Mouse (Mus musculus): ENCODE data around the gene Sdhb.

Sdhb gene

DNA sequence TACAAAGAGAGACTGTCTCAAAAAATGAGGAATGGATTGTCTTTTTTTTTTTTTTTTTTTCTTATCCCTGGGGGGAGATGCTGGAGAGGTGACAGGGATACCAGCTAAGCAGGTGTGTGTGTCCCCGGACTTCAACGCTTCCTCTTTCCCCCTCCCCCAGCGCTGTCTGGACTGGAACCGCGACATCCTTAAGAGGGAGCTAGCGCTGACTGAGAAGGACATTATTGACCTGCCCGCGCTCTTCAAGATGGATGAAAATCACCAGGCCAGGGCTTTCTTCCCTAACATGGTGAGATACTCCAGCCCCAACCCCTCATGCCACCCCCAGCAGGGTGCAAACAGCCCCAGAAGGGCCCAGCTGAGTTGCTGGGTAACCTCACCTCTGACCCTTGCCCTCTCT lies 12.0 kb upstream of the Sdhb start:
- DNase-seq, result peak; percentile 59 to 66

DNA sequence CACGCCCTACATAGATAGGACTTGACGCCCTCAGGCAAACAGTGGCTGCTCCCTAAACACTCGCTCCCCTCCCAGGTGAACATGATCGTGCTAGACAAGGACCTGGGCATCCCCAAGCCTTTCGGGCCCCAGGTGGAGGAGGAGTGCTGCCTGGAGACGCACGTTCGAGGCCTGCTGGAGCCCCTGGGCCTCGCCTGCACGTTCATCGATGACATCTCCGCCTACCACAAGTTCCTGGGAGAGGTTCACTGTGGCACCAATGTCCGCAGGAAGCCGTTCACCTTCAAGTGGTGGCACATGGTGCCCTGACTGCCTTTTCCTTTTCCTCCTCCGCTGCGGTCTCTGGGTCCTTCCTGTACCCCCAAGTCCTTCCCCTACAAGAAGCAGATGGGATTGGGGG lies 11.4 kb upstream of the Sdhb start:
- peak; percentile 45 to 53 for DNase-seq

DNA sequence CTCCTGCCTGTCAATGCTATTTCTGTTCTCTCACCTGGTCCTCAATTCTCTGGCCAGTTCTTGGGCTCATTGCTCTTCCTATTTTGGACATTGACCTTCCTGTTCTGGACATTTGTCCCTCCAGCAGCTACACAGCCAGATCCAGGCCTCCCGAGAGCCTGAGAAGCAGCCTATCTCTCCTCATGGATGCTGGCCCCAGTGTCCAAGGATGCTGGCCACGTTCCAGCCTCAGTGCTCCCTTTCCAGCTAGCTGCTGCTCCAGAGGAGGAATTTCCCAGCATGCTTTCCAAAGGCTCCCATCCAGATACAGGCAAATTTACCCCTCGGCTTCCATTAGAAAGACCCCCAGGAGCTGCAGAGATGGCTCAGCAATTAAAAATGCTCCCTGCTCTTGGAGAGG lies 10.4 kb upstream of the Sdhb start:
- DNase-seq, result no peak

DNA sequence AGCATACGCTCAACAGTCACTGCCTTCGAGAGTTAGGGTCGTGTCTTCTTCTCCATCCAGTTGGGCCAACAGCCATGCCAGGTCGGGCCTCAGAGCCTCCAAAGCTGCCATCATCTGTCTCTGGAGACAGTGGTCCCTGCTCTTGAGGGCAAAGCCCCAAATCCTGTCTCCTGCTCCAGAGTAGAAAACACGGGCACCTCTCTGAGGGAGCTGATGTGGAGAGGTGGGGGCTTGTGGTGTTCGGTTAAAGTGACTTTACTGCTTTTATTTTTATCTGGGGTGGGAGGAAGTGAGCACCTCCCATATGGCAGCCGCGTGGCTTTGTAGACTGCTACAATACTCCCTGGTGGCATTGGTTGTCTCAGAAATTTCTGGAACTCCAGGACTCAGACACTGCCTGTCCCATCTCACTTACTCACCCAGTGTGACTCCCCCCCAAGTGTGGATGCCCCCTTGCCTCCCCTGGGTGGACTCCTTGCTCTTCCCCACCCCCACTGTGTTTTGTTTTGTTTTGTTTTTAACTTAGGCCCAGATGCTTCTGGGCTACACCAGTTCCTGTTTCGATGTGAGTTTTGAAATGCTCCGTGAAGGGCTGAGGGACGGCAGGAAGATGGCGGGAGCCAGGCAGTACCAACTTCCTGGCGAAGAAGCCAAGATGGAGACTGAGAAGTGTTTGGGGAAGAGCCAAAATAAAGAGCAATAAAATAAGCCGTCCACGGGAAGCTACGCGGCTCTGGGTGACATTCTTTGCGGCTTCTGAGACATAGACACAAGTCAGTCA lies 9.0 kb upstream of the Sdhb start:
- peak; percentile 60 to 63 for DNase-seq

DNA sequence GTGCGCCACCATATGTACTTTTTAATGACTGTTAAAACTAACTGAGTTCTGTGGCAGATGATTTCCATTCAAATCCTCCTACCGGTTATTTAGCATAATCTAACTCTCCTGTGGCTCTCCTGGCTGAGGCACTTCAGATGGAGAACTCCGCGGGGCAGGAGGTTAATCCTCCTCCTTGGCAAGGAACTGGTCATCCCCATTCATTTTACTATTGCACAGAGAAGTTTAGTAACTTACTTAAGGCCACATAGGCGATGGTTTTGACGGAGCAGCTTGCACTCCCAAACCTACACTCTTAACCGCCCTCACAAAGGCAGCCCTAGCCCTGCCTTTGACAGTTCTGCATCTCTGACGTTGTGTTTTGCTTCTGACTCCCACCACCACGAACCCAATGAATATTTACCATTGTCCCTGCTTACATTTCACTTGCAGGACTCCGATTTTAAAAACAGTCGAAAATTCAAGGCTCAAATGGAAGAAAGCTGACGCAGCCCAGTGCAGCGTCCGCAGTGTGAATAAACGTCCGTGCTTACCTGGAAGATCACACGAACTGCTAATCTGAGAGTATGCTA lies 3.8 kb upstream of the Sdhb start:
- no peak for DNase-seq

DNA sequence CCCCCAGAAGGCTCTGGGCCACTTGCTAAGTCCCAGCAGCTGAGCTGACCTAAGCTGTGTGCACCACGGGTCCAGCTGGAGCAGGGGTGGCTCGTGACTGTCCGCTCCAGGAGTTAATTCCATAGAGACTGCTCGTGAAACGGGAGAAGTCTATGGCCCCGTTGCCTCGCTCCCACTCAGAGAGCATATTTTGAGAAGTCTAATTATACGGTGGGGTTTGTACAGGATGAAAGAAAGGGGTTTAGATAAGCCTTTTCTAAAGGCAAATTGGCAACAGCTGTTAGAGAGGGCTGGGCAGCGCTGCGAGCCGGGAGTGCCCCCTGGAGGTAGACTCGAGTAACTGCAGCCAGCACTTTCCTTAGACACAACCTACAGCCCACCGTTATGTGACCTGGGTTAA lies 3.3 kb upstream of the Sdhb start:
- DNase-seq, result peak; percentile 83 to 84

DNA sequence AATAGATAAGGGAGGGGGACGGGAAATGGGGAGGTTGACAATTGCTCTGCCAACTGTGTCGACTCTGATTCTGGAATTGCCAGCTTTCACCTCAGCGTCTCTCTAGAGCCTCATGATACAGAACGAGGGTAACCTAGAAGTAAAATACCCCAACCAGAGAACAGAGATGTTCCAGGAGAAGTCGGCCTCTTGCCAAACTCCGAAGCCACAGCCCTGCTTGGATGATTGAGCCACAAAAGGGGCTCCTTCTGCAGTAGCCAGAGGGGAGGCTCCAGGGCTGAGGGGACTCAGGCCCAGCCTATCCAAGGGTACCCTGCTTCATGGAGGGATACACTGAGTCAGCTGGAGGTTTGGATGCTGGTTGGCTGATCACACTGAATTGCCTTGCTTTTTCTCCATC lies 2.7 kb upstream of the Sdhb start:
- no peak for DNase-seq

DNA sequence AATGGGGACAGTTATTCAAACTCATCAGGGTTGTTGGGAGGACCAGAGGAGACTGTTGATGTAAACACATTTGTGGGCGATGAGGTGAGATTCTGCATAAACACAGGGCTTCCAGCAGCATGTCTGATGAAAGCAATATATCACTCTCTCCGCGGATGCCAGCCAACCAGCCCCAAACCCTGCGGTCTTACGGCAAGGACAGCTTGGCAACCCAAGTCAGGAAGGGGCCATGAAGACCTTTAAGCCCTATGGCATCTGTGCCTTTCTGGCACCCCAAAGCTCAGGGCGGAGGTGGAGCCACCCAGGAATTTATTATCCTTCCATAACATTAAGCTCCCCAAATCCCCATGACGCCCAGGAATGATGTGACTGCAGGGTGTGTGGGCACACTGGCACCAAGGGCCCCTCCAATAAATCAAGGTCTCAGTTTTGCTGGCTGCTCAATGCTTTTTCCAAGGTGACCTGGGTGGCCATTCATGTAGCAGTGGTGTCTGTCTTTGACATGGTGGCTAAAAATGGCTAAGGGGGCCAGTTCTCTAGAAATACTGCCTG lies 1.8 kb upstream of the Sdhb start:
- no peak for DNase-seq

DNA sequence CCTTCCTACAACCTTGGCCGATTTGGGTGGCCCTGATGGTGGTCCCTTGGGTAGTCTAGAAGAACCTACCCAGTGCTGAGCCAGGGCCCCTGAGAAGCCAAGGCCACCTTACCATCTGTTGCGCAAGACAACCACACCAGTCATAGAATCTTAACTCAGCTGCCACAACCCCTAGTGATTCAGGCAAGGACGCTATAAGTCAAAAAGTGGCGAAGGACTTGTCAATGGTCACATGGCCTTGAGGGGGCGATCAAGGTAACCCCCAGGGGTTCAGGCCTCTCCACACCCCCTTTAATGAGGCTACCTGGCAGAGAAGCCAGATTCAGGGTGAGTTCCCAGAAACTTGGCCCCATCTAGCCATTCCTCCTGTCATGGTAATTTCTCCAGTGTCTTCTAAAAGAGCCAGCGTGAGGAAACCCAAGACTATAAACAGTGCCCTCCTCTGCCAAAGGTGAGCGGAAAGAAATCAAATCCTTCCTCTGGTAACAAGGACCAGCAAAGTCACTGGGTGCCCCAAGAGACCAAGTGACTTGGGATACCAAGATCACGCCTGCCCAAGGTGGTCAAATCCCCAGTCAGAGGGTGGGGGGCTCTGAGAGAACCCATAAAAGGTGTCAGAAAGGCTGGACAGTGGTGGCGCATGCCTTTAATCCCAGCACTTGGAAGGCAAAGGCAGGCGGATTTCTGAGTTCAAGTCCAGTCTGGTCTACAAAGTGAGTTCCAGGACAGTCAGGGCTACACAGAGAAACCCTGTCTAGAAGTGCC lies 1.1 kb upstream of the Sdhb start:
- DNase-seq, result no peak

DNA sequence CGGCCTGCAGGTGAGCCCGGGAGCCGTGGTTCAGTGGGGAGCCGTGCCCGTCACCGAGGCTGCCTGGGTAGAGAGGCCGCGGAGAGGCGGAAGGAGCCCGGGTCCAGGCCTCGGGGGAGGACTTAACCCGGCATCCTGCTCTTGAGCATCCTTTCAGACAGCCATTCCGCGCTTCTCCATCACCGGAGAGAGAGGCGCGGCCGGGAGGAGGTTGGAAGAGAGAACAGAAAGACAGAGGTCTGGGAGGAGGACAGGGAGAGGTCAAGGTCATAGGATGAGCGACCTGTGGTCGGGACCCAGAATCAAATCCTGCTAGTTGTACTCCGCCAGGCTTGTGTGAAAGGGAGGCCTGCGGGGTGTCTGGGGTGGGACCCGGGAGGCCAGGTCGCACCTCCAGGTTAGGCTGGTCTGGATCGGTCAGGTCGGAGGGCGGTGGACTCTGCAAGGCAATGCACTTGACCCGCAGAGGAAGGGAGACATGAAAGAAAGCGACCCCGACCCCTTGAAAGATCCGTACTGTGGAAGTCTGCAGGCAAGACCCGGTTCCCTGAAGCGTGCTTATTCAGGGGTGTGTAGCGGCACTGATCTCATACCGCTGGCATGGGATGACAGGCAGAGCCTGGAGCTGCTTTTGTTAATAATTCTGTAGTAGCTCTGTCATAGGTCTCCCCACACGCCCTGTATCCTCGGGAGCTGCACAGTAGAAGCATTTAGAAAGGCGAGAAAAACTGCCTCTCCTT lies 634 bp downstream of the Sdhb start:
- no peak for DNase-seq

DNA sequence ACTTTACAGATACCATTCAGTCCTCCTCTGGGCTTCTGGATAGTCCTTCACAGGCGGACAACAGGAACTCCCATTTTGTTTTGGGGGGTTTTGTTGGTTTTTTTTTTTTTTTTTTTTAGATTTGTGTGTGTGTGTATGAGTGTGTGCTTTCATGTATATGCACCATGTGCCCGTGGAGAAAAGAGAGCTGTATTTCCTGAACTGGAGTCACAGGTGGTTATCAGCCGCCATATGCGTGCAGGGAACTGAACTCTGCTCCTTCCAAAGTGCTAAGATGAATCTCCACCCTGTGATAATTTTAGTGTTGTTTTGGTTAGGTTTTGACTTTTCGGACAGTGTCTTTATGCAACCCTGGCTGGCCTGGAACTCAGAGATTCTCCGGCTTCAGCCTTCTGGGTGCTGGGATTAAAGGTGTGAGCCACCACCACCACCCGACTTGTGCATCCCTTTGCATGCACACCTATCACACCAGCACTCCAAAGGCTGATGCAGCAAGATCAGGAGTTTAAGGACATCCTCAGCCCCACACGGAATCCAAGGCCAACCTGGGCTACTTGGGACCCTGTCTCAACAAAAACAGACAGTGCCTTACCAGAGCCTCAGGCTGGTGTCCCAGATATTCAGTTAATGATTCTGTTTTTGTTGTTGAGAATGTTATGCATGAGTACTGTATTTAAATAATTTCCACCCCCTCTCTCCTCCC lies 1.4 kb downstream of the Sdhb start:
- no peak for DNase-seq

DNA sequence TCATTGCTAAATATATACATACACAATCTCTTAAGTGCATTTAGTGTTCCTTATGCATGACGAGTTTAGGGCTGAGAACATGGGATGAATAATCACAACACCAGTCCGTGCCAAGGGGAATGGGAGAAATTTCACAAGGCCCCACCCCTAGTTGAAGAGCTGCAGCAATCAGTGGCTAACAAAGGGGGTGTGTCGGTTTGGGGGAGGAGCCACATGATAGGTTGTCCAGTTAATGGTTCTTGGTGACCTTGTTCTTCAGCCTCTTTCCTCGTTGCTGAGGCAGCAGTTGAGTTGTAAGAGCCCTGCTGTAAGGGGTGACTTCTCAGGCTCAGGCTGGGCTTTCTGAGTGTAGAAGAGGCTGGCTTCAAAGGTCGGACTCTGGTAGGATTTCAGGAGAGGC lies 1.9 kb downstream of the Sdhb start:
- DNase-seq, result no peak

DNA sequence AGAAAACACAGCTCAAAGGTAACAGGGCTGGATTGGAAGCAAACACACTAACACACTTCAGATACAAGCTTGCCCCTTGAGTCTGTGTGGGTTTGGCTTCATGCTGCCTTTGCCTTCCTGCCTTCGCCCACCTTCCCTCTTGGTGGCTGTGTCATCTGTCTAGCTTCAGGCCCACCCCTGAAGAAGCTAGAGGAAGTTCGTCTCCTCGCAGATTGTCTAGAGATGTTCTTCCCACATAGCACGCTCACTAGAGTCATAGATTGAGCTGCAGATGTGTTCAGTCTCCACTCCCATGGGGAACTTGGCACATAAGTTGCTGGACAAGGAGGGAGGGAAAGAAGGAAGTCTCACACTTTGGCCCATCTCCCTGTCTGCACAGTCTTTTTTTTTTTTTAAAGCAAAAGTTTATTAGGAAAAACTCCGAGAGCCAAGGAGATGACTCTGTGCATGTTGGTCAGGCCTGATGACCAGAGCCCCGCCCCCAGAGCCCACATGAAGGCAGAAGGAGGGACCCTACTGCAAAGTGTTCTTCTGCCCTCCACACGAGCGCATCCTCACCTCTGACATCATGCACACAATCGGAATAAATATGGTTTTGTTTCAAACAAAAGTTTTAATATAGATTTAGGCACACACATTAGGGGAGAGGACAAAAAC lies 3.1 kb downstream of the Sdhb start:
- DNase-seq, result no peak

DNA sequence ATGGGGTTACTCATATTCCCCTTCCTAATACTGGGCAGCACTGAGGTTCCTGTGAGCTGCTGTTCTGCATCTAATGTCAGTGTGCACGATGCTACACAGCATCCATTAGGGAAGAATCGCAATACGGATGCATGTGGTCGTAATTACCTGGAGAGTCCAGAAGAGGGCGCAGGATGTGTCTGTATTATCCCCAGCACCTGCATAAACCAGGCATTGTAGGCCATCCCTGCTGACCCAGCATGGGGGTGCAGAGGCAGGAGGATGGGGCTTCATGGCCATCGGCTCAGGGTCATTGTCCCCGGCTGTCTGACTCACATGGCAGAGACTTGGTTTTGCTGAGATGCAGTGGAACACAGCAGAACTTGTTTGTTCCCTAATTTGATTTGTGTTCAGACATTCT lies 3.6 kb downstream of the Sdhb start:
- peak; percentile 63 to 65 for DNase-seq

DNA sequence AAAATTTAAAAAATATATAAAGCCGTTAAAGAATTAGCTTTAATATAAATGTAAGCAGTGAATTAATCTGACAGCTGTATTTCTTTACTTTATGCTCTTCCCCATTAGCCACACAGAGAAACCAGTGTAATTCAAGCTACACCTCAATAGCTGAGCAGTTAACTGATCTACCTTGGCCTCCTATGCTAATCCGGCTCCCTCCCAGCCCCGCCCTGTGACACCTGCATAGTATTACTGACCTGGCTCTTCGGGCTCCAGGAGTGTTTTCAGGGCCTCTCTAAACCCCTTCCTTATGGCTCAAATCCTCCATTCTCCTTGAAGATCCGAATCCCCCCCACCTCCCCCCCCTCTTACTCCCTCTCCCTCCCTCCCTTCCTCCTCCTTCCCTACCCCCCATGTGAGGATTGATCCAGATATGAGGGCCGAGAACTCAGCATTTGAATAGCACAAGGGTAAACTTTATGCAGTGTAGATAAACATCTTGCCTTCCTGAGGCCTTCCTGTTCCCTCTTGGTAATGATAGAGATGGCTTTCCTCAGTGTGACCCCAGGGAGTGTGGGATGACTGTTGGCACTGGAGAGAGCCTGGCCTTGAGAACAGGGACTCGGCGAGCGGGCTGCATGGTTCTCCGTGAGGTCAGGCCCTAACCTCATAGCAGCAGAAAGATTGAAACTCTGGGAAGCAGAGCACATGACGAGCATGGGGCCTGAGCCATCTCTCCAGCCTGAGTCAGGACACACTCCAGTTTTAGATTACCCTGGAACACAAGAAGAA lies 6.6 kb downstream of the Sdhb start:
- no peak for DNase-seq

DNA sequence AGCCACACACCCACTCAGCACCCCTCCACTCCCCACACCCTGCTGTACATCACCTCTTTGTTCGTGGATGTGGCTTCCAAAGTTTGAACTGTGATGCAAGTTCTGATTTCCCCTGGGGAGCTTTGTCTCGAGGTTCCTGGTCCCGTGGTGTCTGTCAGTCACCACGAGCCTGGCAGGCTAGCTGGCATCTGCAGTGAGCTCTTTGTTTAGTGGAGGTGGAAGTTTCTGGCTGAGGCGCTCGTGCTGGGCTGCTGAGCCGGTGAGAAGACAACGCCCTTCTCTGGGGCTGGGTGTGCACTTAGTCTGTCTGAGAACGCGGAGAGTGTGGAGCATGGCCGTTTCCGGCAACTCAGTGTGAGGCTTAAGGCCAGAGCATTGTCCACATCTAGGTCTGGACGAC lies 10.7 kb downstream of the Sdhb start:
- no peak for DNase-seq

DNA sequence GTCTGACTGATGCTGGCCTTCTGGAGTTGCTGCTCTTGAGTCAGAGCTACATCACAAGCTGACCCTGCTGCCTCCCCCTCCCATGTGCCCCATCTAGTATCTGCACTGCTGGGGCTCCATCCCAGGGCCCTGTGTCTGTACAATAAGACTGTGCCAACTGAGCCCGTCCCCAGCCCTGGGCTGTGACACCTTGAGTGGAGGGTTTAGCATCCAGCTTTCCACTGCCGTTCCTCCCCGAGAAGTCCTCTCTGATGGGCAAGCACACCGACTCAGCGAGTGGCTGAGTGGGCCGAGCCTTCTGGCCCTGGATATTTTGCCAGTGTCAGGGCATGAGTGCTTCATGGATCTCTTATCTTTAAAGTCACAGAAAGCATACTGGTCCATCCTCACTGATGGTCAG lies 13.4 kb downstream of the Sdhb start:
- no peak for DNase-seq

DNA sequence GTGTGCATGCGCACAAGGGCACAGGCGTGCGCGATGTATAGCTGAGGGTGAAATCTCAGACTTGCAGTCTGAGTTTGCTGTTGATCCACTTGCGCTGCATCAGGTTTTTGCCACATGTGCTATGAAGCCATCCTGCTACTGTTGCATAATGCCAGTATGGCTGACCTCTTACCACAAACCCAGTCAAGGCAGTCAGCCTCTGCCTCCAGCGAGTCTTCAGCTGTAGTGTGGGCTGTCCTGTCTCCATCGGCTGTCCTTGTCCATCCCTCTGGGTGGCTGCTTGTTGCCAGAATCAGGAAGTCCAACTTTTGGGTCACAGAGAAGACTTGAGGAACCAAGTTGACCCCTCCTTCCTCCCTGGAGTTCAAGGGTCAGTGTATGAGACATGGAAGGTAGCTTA lies 14.4 kb downstream of the Sdhb start:
- no peak for DNase-seq

DNA sequence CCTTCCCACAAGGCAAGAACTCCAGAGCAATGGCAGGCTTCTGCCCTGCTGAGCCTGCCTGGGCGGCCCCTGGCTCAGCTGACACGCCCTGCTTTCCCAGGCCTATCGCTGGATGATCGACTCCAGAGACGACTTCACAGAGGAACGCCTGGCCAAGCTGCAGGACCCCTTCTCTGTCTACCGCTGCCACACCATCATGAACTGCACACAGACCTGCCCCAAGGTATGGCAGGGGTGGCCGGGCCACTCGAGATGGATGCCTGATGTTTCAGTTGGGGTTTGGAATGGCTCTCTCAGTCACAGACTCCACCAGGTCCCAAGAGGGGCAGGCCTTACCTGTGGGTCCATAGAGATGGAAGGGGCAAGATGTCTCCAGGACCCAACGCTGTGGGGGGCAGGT lies 16.3 kb downstream of the Sdhb start:
- no peak for DNase-seq

DNA sequence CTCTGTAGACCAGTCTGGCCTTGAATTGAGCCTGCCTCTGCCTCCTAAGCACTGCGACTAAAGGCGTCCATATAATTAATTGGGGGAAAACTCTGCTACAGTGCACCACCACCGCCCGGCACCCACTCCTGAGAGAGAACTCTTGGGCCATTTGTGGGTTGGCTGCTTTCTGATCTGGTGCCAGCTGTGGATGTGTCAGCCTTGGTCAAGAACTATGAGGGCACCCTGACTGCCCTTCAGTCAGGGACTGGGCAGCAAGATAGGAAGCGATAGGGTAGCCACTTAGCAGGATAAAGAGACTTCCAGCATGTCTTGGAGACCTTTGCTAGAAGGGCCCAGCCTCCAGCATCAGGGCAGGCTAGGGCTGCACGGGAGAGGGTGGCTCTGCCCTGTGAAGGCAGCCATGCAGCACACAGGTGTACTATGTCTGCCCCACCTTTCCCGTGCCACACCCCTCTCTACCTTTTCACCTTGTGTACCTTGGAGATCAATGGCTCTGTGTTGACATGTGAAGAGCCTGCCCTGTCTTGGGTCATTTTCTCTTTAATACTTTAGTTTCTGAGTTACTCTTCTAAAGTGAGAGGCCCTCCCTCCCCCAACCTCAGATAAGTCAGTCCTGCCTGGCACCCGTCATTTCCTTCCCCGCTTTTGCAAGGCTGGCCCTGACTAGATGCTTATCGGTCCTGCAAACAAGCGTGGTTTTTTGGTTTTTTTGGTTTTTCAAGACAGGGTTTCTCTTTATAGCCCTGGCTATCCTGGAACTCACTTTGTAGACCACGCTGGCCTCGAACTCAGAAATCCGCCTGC lies 17.1 kb downstream of the Sdhb start:
- DNase-seq, result no peak

All from thymus, postnatal 36 days (tissue).